Mouse (Mus musculus) myocyte (in vitro differentiated cells): ENCODE results near the gene Sox15.

Experiments
- CEBPB ChIP-seq: IDR thresholded peaks from 2 replicates; pipeline ENCODE4 v1.6.1; 2011; ENCODE audit warnings: mild to moderate bottlenecking, moderate library complexity; ENCODE audit not compliant: poor library complexity, insufficient read depth, severe bottlenecking
- MAX ChIP-seq: IDR thresholded peaks from one replicate; pipeline ENCODE4 v1.6.1; 2011; ENCODE audit warnings: low read depth, mild to moderate bottlenecking, control low read depth
- POLR2A ChIP-seq: IDR thresholded peaks from one replicate; pipeline ENCODE4 v1.6.1; 2011; ENCODE audit warnings: low read depth, mild to moderate bottlenecking, control low read depth, moderate library complexity; ENCODE audit not compliant: insufficient read length
- POLR2AphosphoS2 ChIP-seq: IDR thresholded peaks from one replicate; pipeline ENCODE4 v1.6.1; 2011; ENCODE audit warnings: low read depth, control low read depth; ENCODE audit not compliant: insufficient read length
- TCF3 ChIP-seq: IDR thresholded peaks from one replicate; pipeline ENCODE4 v1.6.1; 2011; ENCODE audit warnings: low read depth, control low read depth; ENCODE audit not compliant: insufficient read length

DNA sequence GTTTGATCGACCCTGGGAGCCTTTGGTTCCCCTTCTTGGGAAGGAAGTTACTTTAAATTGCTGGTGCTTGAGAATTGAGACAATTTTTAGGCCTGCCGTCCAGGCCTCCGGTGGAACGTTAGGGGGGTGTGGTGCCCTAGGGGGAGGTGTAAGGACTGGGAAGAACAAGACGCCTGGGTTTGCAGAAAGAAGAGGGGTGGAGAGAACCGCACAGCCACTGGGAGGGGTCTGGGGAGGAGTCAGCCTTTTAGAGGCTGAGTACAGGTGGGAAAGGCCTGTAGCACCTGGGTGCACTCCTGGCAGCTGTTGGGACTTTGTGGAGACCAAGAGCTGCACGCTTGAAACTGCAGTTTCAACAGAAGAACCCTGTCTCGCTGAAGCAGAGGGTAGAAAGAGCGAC, 354 bp upstream of the Sox15 start:
- TF ChIP-seq TCF3 (no peak), POLR2A (no peak), MAX (no peak), POLR2AphosphoS2 (no peak), CEBPB (no peak)
